Mouse (Mus musculus) bone marrow, adult 2 months (tissue): ENCODE measurements around the gene Ercc6l2. TPM values are rescaled to one million over a fixed set of nuclear protein-coding genes. Genes with fewer than 3 reads are reported as not detected.

Source experiments
- H3K27ac ChIP-seq: fragments of 200-500 bp; 2 replicates; pipeline ENCODE4 v1.5.1; 2012; ENCODE audit warnings: low read depth, mild to moderate bottlenecking, control low read depth, inconsistent platforms, low read length; ENCODE audit not compliant: control insufficient read depth, poor library complexity, insufficient read depth
- H3K4me1 ChIP-seq: fragments of 200-500 bp; 2 replicates; pipeline ENCODE4 v1.6.1; 2011; ENCODE audit warnings: low read length; ENCODE audit not compliant: control insufficient read depth, insufficient read depth
- H3K4me3 ChIP-seq: fragments of 200-500 bp; replicated peaks from 2 replicates; pipeline ENCODE3; 2011; ENCODE audit warnings: mild to moderate bottlenecking, low read depth, low read length, control low read depth; ENCODE audit not compliant: control insufficient read depth
- CTCF ChIP-seq: fragments of 200-500 bp; IDR thresholded peaks from 2 replicates; pipeline ENCODE4 v1.5.1; 2011; ENCODE audit warnings: low read length, control low read depth; ENCODE audit not compliant: control insufficient read depth, insufficient read depth
- POLR2A ChIP-seq: fragments of 200-500 bp; IDR thresholded peaks from 2 replicates; pipeline ENCODE4 v1.6.1; 2011; ENCODE audit warnings: low read depth, mild to moderate bottlenecking, control low read depth, low read length, borderline replicate concordance; ENCODE audit not compliant: control insufficient read depth
- WGBS: fragments of 180-500 bp; shearing (Covaris S2); methylation state at CpG from one replicate; pipeline ENCODE4 v1.1.7; 2018; 5-methylcytosine and 5-hydroxymethylcytosine counted together
- polyA plus RNA-seq: library from polyadenylated mRNA; stranded (reverse); fragments of >200 nt; gene quantifications from 2 replicates; pipeline ENCODE4 v1.2.4, GENCODE M21; 2011; ENCODE audit warnings: low replicate concordance; ENCODE audit not compliant: missing spikeins, insufficient read depth, insufficient read length

The Ercc6l2 gene
- polyA plus RNA-seq, 1 experiment = 9.9 TPM

DNA sequence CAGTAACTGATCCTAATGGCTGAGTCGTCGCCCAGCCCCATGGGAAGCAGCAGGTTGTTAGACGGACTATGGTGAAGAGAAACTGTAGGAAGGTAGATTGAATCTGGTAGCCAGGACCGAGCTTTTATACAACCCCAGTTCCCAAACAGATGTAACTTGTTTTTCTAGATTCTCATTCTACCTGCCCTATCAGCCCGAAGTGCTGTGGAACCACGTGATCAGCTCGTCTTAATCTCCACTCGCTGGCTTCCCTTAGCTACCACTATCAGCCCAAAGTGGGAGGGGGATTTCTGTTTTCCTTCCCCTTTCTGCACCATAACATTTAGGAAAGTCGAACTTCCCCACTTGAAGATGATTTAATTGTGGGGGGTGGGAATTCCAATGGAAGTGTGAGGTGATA, 121.3 kb downstream of the Ercc6l2 start:
- TF ChIP-seq POLR2A (no peak), CTCF (no peak)
- no peaks in the 10 kb centered on the region for H3K4me1 ChIP-seq
- 29% methylated on average over 9 of the region's 9 CpGs for WGBS
- H3K27ac ChIP-seq = no peak overlapping the region
- no peak overlapping the region for H3K4me3 ChIP-seq

- no peaks in the 10 kb centered on the region for H3K4me1 ChIP-seq
- no peak overlapping the region for H3K4me3 ChIP-seq
- TF ChIP-seq POLR2A = no peak
- no peak for TF ChIP-seq CTCF
- H3K27ac ChIP-seq = no peak overlapping the region
- WGBS = 57% methylated on average over 1 of the region's 1 CpGs
Measured at GRCm38 (mm10) chr13:63940257-63940656, 125.2 kb downstream of the Ercc6l2 start.

DNA sequence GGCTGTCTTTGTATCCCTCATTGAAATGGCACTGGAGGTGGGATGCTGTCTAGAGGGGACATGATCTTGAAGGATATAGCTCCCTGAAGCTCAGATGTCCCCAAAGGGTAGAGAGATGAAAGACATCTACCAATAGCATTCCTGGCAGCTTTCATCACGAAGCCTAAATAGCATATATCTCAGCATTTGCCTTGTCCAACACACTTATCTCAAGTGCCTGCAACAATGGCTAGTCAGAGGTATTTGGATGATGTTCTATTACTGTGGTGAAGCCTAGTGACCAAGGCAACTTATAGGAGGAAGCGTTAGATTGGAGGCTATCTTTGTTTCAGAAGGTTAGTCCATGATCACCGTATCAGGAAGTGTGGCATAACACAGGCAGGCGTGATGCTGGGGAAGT, 126.1 kb downstream of the Ercc6l2 start:
- TF ChIP-seq POLR2A = no peak
- TF ChIP-seq CTCF = no peak
- WGBS = 47% methylated on average over 4 of the region's 4 CpGs
- H3K4me3 ChIP-seq = no peak overlapping the region
- H3K27ac ChIP-seq = no peak overlapping the region
- H3K4me1 ChIP-seq = no peaks in the 10 kb centered on the region

DNA sequence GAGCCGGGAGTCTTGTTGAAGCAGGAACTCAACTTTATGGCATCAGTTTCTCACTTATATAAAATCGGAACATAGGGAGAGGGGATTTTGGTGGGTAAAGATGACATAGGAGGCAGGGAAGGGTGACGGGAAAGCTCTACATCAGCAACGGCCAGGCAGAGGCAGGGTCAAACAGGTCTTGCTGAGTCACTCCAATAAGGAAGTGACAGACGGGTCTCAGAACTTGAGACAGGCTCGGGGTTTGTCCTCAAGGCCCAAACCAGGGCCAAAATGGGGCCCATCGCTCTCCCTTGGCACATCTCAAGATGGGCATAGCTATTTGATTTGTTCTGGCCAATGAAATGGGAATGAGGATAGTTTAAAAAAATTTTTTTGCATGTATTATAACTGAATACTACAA, 128.6 kb downstream of the Ercc6l2 start:
- no peak for TF ChIP-seq POLR2A
- no peak for TF ChIP-seq CTCF
- Histone ChIP-seq H3K4me1 (no peaks in the 10 kb centered on the region), H3K4me3 (no peak overlapping the region), H3K27ac (no peak overlapping the region)
- 54% methylated on average over 7 of the region's 7 CpGs for WGBS

- Histone ChIP-seq H3K27ac (no peak overlapping the region), H3K4me1 (no peaks in the 10 kb centered on the region), H3K4me3 (no peak overlapping the region)
- TF ChIP-seq CTCF (no peak), POLR2A (no peak)
- WGBS = 54% methylated on average over 13 of the region's 13 CpGs
Measured at GRCm38 (mm10) chr13:63944344-63945021, 129.4 kb downstream of the Ercc6l2 start.

Other genes with a start within 250 kb of the Ercc6l2 start
- 3.0 and 3.4 TPM in 2 replicates for gene Ptch1, start 241.6 kb upstream of the Ercc6l2 start, polyA plus RNA-seq